Mouse (Mus musculus) lung, embryonic 14.5 days (tissue): ENCODE results near the gene Ppp1r16b. TPM values are rescaled to one million over a fixed set of nuclear protein-coding genes. Genes with fewer than 3 reads are reported as not detected.

Source experiments
- ATAC-seq: fragments of 200-750 bp; cut with Nextera tagmentation; 2 replicates; pipeline ENCODE4 v1.8.0; 2017; ENCODE audit warnings: mild to moderate bottlenecking, moderate TSS enrichment, moderate library complexity; ENCODE audit not compliant: insufficient read depth
- DNase-seq: peaks from one replicate; pipeline ENCODE4 v3.0.0-alpha.2; 2015
- H3K27ac ChIP-seq: fragments of 300-500 bp; sonication (generic); 2 replicates; pipeline ENCODE4 v1.5.1; 2014; ENCODE audit warnings: low read depth, mild to moderate bottlenecking, moderate library complexity
- H3K27me3 ChIP-seq: fragments of 300-500 bp; sonication (generic); 2 replicates; pipeline ENCODE4 v1.6.1; 2014; ENCODE audit warnings: low read length, control low read depth; ENCODE audit not compliant: insufficient read depth
- H3K36me3 ChIP-seq: fragments of 300-500 bp; sonication (generic); 2 replicates; pipeline ENCODE4 v1.6.1; 2014; ENCODE audit warnings: control low read depth; ENCODE audit not compliant: insufficient read depth
- H3K4me1 ChIP-seq: fragments of 300-500 bp; sonication (generic); 2 replicates; pipeline ENCODE4 v1.6.1; 2014; ENCODE audit warnings: antibody characterized with exemption, control low read depth; ENCODE audit not compliant: insufficient read depth
- H3K4me2 ChIP-seq: fragments of 300-500 bp; sonication (generic); 2 replicates; pipeline ENCODE4 v1.6.1; 2014; ENCODE audit warnings: mild to moderate bottlenecking
- H3K4me3 ChIP-seq: fragments of 300-500 bp; sonication (generic); 2 replicates; pipeline ENCODE4 v1.5.1; 2014; ENCODE audit warnings: low read depth, low read length
- H3K9ac ChIP-seq: fragments of 300-500 bp; sonication (generic); 2 replicates; pipeline ENCODE4 v1.6.1; 2014
- H3K9me3 ChIP-seq: fragments of 300-500 bp; sonication (generic); 2 replicates; pipeline ENCODE4 v1.6.1; 2016; ENCODE audit warnings: low read depth, low read length, control low read depth
- CTCF ChIP-seq: IDR thresholded peaks from 2 replicates; pipeline ENCODE4 v1.5.1; 2016; ENCODE audit warnings: antibody characterized with exemption, low read depth
- WGBS: fragments of 180-500 bp; shearing (Covaris S2); extraction: QIAGEN DNeasy Blood & Tissue Kit; methylation state at CpG from one replicate; pipeline ENCODE4 v1.1.7; 2014; 5-methylcytosine and 5-hydroxymethylcytosine counted together
- polyA plus RNA-seq: library from polyadenylated mRNA; unstranded; fragments of >200 nt; fragmentation: Nextera tagmentation; extraction: Ambion mirVana; gene quantifications from 2 replicates; pipeline ENCODE4 v1.2.1, GENCODE M21; 2014

Ppp1r16b gene
- polyA plus RNA-seq: 16.3 and 17.6 TPM in 2 replicates

DNA sequence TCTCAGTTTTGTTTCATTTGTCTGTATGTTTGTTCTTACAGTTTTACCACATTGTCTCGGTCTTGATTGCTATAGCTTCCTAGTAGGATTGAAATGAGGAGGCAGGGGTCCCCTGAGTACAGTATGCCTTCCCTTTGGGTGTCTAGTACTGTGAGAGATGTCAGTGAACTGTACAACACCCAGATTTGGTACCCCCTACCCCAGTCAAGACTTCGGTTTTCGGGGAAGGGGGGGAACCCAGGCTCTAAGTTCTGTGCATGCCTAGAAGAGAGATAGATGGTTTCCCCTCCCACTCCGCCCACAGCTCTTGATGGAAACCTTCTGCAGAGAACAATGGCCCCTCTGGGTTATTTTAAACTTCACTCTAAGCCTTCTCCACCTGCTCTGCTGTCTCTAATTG, at the start of gene Ppp1r16b:
Ppp1r16b (plus strand) TSS at position 301 of the 400 bp plus-strand sequence.
- ATAC-seq (no peak), DNase-seq (no peak)
- Histone ChIP-seq H3K9me3 (no peaks in the 10 kb centered on the region), H3K4me1 (no peaks in the 10 kb centered on the region), H3K27ac (0 out of 2 replicates have a peak within 1 kb of the TSS, but pooled peaks have one; percentile 6), H3K27me3 (peaks cover 45% of the 10 kb centered on the region), H3K36me3 (no peaks in the 10 kb centered on the region), H3K4me2 (no peak within 1 kb of the TSS), H3K9ac (no peak within 1 kb of the TSS), H3K4me3 (no peak within 1 kb of the TSS)
- 58% methylated on average over 4 of the region's 4 CpGs for WGBS
- no peak for TF ChIP-seq CTCF

DNA sequence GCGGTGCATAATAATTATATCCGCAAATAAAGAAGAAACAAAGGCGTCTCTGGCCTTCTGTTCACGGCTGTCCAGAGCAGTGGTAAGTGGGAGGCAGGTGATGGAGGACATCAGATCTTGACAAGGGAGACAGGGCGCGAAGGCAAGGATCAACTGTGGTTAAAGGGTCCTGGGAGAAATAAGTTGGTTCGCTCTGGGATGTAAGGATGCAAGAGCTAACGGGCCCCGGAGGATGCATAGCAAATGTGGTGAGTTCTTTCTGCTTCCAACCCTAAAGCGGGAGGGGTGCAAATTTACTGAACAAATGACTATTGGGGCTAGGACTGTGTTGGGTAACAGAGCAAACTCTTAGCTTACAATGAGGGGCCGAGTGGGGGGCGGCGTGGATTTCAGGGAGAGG, 49.5 kb upstream of the Ppp1r16b start:
- 3% methylated on average over 13 of the region's 13 CpGs for WGBS
- no peak for TF ChIP-seq CTCF

DNA sequence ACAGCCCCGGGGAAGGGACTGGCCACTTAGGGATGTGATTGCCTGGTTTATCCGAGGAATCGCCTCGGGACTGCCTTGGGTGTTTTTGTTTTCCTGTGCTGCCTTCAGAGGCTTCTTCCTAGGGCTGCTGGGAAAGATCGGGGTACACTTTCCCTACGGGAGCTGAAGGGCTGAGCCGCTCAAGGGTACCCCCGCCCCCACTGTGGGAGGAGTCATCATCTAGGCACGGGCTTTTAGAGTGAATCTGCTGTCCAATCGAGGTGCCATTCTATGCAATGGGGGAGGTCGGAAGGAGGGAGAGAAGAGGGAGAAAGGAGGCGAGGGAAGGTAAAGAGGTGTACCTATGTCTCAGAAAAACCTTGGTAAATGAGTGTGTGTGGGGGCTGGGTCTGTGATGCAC, 48.9 kb upstream of the Ppp1r16b start:
- DNase-seq (no peak), ATAC-seq (no peak)
- Histone ChIP-seq H3K9ac (no peak overlapping the region), H3K27me3 (peaks cover 75% of the 10 kb centered on the region), H3K4me2 (no peak overlapping the region), H3K4me1 (no peaks in the 10 kb centered on the region), H3K4me3 (no peak overlapping the region), H3K27ac (no peak overlapping the region), H3K36me3 (no peaks in the 10 kb centered on the region), H3K9me3 (no peaks in the 10 kb centered on the region)
- WGBS: under 1% methylated on average over 12 of the region's 12 CpGs
- TF ChIP-seq CTCF: no peak

More for the DNA sequence above, 49.5 kb upstream of the Ppp1r16b start:
- Histone ChIP-seq H3K36me3 (no peaks in the 10 kb centered on the region), H3K9me3 (no peaks in the 10 kb centered on the region), H3K4me2 (no peak overlapping the region), H3K4me3 (no peak overlapping the region), H3K9ac (no peak overlapping the region), H3K27me3 (peaks cover 81% of the 10 kb centered on the region), H3K27ac (no peak overlapping the region), H3K4me1 (no peaks in the 10 kb centered on the region)
- ATAC-seq (no peak), DNase-seq (no peak)

DNA sequence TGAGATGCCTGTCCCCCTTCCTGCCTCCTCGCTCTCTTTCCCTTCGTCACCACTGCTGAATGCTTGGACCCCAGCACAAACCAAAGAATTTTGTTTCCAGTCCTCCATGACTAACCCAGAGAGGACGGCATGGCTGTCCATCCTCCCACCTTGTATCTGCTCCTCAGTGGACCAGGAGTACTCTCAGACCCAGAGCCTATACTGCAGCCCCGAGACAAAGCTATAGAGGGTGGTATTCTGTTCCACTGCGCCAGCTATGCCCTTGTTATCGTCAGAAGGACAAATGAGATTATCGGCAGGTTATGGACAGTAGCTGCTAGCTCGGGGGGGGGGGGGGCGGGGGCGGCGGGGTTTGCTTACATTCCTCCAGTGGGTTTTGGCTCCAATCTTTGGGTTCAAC, 48.4 kb upstream of the Ppp1r16b start:
- ATAC-seq: no peak
- Histone ChIP-seq H3K36me3 (no peaks in the 10 kb centered on the region), H3K9ac (no peak overlapping the region), H3K9me3 (no peaks in the 10 kb centered on the region), H3K4me3 (no peak overlapping the region), H3K4me1 (no peaks in the 10 kb centered on the region), H3K27ac (no peak overlapping the region), H3K4me2 (no peak overlapping the region), H3K27me3 (peaks cover 70% of the 10 kb centered on the region)
- no peak for DNase-seq
- TF ChIP-seq CTCF: no peak
- 10% methylated on average over 11 of the region's 11 CpGs for WGBS

DNA sequence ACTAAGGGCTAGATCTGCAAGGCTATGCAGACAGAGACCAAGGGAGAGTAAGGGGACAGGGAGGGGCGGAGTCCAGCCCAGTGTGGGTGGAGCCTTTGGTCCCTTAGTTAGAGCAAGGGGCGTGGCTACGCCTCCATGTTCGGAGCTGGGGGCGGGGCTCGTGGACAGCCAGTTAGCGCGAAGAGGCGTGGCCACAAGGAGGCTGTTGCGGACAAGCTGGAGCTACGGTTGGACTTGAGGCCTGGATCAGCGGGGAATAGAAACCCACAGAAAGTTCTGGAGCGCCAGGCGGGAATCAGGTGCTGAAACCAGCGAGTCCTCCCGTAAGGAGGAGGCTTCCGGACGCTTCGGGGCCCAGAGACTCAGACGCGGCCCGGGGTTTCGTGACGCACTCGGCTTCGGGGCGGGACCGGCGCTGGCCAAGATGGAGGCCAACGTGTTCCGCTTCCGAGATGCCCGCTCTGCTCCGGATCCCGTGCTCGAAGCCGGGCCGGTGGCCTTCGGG, 40.4 kb upstream of the Ppp1r16b start, which contains the start of gene Actr5:
Actr5 (plus strand) TSS at position 171 of the 505 bp plus-strand sequence.
- DNase-seq (peak; percentile 100), ATAC-seq (peak; percentile 96)
- H3K27ac ChIP-seq: peak within 1 kb of the TSS; percentile 88
- WGBS: under 1% methylated on average over 39 of the region's 39 CpGs
- peak within 1 kb of the TSS; percentile 82 for H3K9ac ChIP-seq
- H3K36me3 ChIP-seq: peaks cover 25% of the 10 kb centered on the region
- no peak for TF ChIP-seq CTCF
- H3K4me2 ChIP-seq: peak within 1 kb of the TSS; percentile 93
- no peaks in the 10 kb centered on the region for H3K9me3 ChIP-seq
- H3K27me3 ChIP-seq: 0 out of 2 replicates have a peak, but pooled peaks cover under 1% of the 10 kb centered on the region
- H3K4me3 ChIP-seq: peak within 1 kb of the TSS; percentile 98
- no peaks in the 10 kb centered on the region for H3K4me1 ChIP-seq

DNA sequence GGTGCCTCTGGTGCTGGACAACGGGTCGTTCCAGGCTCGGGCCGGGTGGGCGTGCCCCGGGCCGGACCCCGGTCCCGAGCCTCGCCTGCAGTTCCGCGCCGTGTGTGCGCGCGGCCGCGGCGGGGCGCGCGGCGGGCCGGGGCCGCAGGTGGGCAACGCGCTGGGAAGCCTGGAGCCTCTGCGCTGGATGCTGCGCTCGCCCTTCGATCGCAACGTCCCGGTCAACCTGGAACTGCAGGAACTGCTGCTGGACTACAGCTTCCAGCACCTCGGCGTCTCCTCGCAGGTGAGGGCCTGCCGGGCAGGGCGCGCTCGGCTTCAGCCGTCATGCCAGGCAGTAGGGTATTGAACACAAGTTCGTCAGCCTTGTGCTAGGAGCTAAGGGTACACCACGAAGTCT, 40.0 kb upstream of the Ppp1r16b start:
- Histone ChIP-seq H3K27ac (peak overlapping the region; percentile 88), H3K36me3 (peaks cover 30% of the 10 kb centered on the region), H3K4me3 (peak overlapping the region; percentile 98), H3K27me3 (no peaks in the 10 kb centered on the region), H3K4me1 (no peaks in the 10 kb centered on the region), H3K9me3 (no peaks in the 10 kb centered on the region), H3K4me2 (peak overlapping the region; percentile 93), H3K9ac (peak overlapping the region; percentile 82)
- peak; percentile 30 for DNase-seq
- peak; percentile 69; the same call in 1 of the 2 replicates for ATAC-seq
- under 1% methylated on average over 33 of the region's 44 CpGs for WGBS
- no peak for TF ChIP-seq CTCF

DNA sequence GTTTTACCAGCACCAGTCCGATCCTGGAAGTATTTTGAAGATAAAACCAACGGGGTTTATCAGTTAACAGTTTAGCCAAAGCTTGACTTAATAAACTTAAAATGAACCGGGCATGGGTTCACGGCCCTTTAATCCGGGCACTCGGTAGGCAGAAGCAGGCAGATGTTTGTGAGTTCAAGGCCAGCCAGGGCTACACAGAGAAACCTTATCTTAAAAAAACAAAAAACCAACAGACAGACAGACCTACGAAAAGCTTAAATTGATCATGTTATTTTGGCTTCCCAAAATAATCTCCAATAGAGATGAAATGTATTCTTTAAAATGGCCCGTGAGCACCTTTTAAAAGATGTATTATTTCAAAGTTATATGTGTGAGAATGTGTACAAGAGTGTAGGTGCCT, 39.5 kb upstream of the Ppp1r16b start:
- Histone ChIP-seq H3K27ac (no peak overlapping the region; the same call in 1 of the 2 replicates), H3K4me2 (peak overlapping the region; percentile 93), H3K9ac (peak overlapping the region; percentile 82), H3K4me3 (peak overlapping the region; percentile 98), H3K36me3 (peaks cover 34% of the 10 kb centered on the region), H3K27me3 (no peaks in the 10 kb centered on the region), H3K9me3 (no peaks in the 10 kb centered on the region), H3K4me1 (no peaks in the 10 kb centered on the region)
- WGBS: 31% methylated on average over 8 of the region's 8 CpGs
- DNase-seq (no peak), ATAC-seq (no peak)
- no peak for TF ChIP-seq CTCF
